Mouse (Mus musculus): Measurements from ENCODE around the gene Oxnad1. TPM values are rescaled to one million over a fixed set of nuclear protein-coding genes. Genes with fewer than 3 reads are reported as not detected.
"Not testable (repeated sequence)": the region's sequence is repeated elsewhere in the genome, so short reads cannot be mapped to it uniquely, and the experiment has no call there.

Gene Oxnad1
- polyA plus RNA-seq, 1 experiment from 2014 or later: 13.7 TPM

- no peak for ATAC-seq (ENCODE audit: insufficient read depth)
- Histone ChIP-seq H3K36me3 (replicated peaks) (peaks cover 43% of the 10 kb centered on the region), H3K27ac (replicated peaks) (no peak overlapping the region), H3K4me2 (no peak overlapping the region), H3K27me3 (no peaks in the 10 kb centered on the region), H3K9ac (no peak overlapping the region), H3K4me1 (replicated peaks) (peaks cover 31% of the 10 kb centered on the region), H3K4me3 (replicated peaks) (no peak overlapping the region), H3K9me3 (replicated peaks) (no peaks in the 10 kb centered on the region)
- 74% methylated on average over 4 of the region's 4 CpGs for WGBS (ENCODE audit: insufficient replicate concordance)
Observed at GRCm38 (mm10) chr14:32091124-32091523, 6.0 kb downstream of the Oxnad1 start.

- no peaks in the 10 kb centered on the region for H3K9me3 ChIP-seq (replicated peaks)
- H3K27ac ChIP-seq (replicated peaks): no peak overlapping the region
- no peak for ATAC-seq (ENCODE audit: insufficient read depth)
- H3K4me1 ChIP-seq (replicated peaks): peaks cover 25% of the 10 kb centered on the region
- no peak overlapping the region for H3K9ac ChIP-seq
- no peaks in the 10 kb centered on the region for H3K27me3 ChIP-seq
- no peak overlapping the region for H3K4me3 ChIP-seq (replicated peaks)
- no peak overlapping the region for H3K4me2 ChIP-seq
- 84% methylated on average over 4 of the region's 4 CpGs for WGBS (ENCODE audit: insufficient replicate concordance)
- H3K36me3 ChIP-seq (replicated peaks): peaks cover 48% of the 10 kb centered on the region
Observed at GRCm38 (mm10) chr14:32091704-32092103, 6.5 kb downstream of the Oxnad1 start.

GRCm38 (mm10) chr14:32093018-32093417 lies 7.8 kb downstream of the Oxnad1 start:
- Histone ChIP-seq H3K4me2 (no peak overlapping the region), H3K9me3 (replicated peaks) (no peaks in the 10 kb centered on the region), H3K27me3 (no peaks in the 10 kb centered on the region), H3K36me3 (replicated peaks) (peaks cover 61% of the 10 kb centered on the region), H3K27ac (replicated peaks) (peak overlapping the region; percentile 63), H3K4me1 (replicated peaks) (peaks cover 18% of the 10 kb centered on the region), H3K4me3 (replicated peaks) (no peak overlapping the region), H3K9ac (no peak overlapping the region)
- WGBS (ENCODE audit: insufficient replicate concordance): 62% methylated on average over 1 of the region's 1 CpGs
- peak; percentile 71 for ATAC-seq (ENCODE audit: insufficient read depth)

GRCm38 (mm10) chr14:32093500-32094117 lies 8.4 kb downstream of the Oxnad1 start:
- H3K36me3 ChIP-seq (replicated peaks): peaks cover 67% of the 10 kb centered on the region
- no peak overlapping the region for H3K4me3 ChIP-seq (replicated peaks)
- H3K4me1 ChIP-seq (replicated peaks): peaks cover 18% of the 10 kb centered on the region
- peak; percentile 32; the same call in 1 of the 2 replicates for ATAC-seq (ENCODE audit: insufficient read depth)
- H3K9me3 ChIP-seq (replicated peaks): no peaks in the 10 kb centered on the region
- no peak overlapping the region for H3K9ac ChIP-seq
- peak overlapping the region; percentile 63 for H3K27ac ChIP-seq (replicated peaks)
- 54% methylated on average over 11 of the region's 11 CpGs for WGBS (ENCODE audit: insufficient replicate concordance)
- H3K4me2 ChIP-seq: peak overlapping the region; percentile 23; the same call in 1 of the 2 replicates
- no peaks in the 10 kb centered on the region for H3K27me3 ChIP-seq

- no peak overlapping the region for H3K27ac ChIP-seq (replicated peaks)
- H3K9ac ChIP-seq: no peak overlapping the region
- H3K4me3 ChIP-seq (replicated peaks): no peak overlapping the region
- peaks cover 18% of the 10 kb centered on the region for H3K4me1 ChIP-seq (replicated peaks)
- H3K9me3 ChIP-seq (replicated peaks): no peaks in the 10 kb centered on the region
- H3K36me3 ChIP-seq (replicated peaks): peaks cover 87% of the 10 kb centered on the region
- no peaks in the 10 kb centered on the region for H3K27me3 ChIP-seq
- WGBS (ENCODE audit: insufficient replicate concordance): 79% methylated on average over 5 of the region's 5 CpGs
- no peak overlapping the region for H3K4me2 ChIP-seq
- ATAC-seq (ENCODE audit: insufficient read depth): no peak
Observed at GRCm38 (mm10) chr14:32095646-32096045, 10.5 kb downstream of the Oxnad1 start.

- no peak overlapping the region for H3K4me3 ChIP-seq (replicated peaks)
- H3K4me1 ChIP-seq (replicated peaks): peaks cover 15% of the 10 kb centered on the region
- H3K4me2 ChIP-seq: no peak overlapping the region
- ATAC-seq (ENCODE audit: insufficient read depth): no peak
- WGBS (ENCODE audit: insufficient replicate concordance): 69% methylated on average over 5 of the region's 5 CpGs
- H3K9me3 ChIP-seq (replicated peaks): no peaks in the 10 kb centered on the region
- H3K27ac ChIP-seq (replicated peaks): no peak overlapping the region
- H3K36me3 ChIP-seq (replicated peaks): peaks cover 89% of the 10 kb centered on the region
- no peaks in the 10 kb centered on the region for H3K27me3 ChIP-seq
- no peak overlapping the region for H3K9ac ChIP-seq
Observed at GRCm38 (mm10) chr14:32096740-32097139, 11.6 kb downstream of the Oxnad1 start.

GRCm38 (mm10) chr14:32097691-32098090 lies 12.5 kb downstream of the Oxnad1 start:
- Histone ChIP-seq H3K36me3 (replicated peaks) (peaks cover 89% of the 10 kb centered on the region), H3K4me3 (replicated peaks) (no peak overlapping the region), H3K4me2 (no peak overlapping the region), H3K27me3 (no peaks in the 10 kb centered on the region), H3K9me3 (replicated peaks) (no peaks in the 10 kb centered on the region), H3K9ac (no peak overlapping the region), H3K27ac (replicated peaks) (no peak overlapping the region), H3K4me1 (replicated peaks) (peaks cover 10% of the 10 kb centered on the region)
- ATAC-seq (ENCODE audit: insufficient read depth): no peak
- WGBS (ENCODE audit: insufficient replicate concordance): 84% methylated on average over 7 of the region's 7 CpGs

- no peak overlapping the region for H3K9ac ChIP-seq
- H3K4me2 ChIP-seq: no peak overlapping the region
- H3K4me1 ChIP-seq (replicated peaks): peaks cover under 1% of the 10 kb centered on the region; the same call in 1 of the 2 replicates
- peaks cover 90% of the 10 kb centered on the region for H3K36me3 ChIP-seq (replicated peaks)
- H3K27ac ChIP-seq (replicated peaks): no peak overlapping the region
- no peak overlapping the region for H3K4me3 ChIP-seq (replicated peaks)
- 79% methylated on average over 3 of the region's 3 CpGs for WGBS (ENCODE audit: insufficient replicate concordance)
- no peak for ATAC-seq (ENCODE audit: insufficient read depth)
- no peaks in the 10 kb centered on the region for H3K9me3 ChIP-seq (replicated peaks)
- H3K27me3 ChIP-seq: no peaks in the 10 kb centered on the region
Observed at GRCm38 (mm10) chr14:32098951-32099350, 13.8 kb downstream of the Oxnad1 start.

GRCm38 (mm10) chr14:32103556-32103955 lies 18.4 kb downstream of the Oxnad1 start:
- no peak overlapping the region for H3K9ac ChIP-seq
- H3K9me3 ChIP-seq (replicated peaks): no peaks in the 10 kb centered on the region
- H3K4me3 ChIP-seq (replicated peaks): no peak overlapping the region
- no peak overlapping the region for H3K27ac ChIP-seq (replicated peaks)
- no peak for ATAC-seq (ENCODE audit: insufficient read depth)
- no peak overlapping the region for H3K4me2 ChIP-seq
- H3K4me1 ChIP-seq (replicated peaks): 0 out of 2 replicates have a peak, but pooled peaks cover 5% of the 10 kb centered on the region
- WGBS (ENCODE audit: insufficient replicate concordance): 68% methylated on average over 4 of the region's 4 CpGs
- H3K36me3 ChIP-seq (replicated peaks): peaks cover 48% of the 10 kb centered on the region
- H3K27me3 ChIP-seq: no peaks in the 10 kb centered on the region

- no peak overlapping the region for H3K27ac ChIP-seq (replicated peaks)
- peaks cover 27% of the 10 kb centered on the region for H3K36me3 ChIP-seq (replicated peaks)
- WGBS (ENCODE audit: insufficient replicate concordance): 54% methylated on average over 7 of the region's 7 CpGs
- H3K4me1 ChIP-seq (replicated peaks): 0 out of 2 replicates have a peak, but pooled peaks cover 5% of the 10 kb centered on the region
- no peak overlapping the region for H3K4me2 ChIP-seq
- no peaks in the 10 kb centered on the region for H3K9me3 ChIP-seq (replicated peaks)
- H3K9ac ChIP-seq: no peak overlapping the region
- no peaks in the 10 kb centered on the region for H3K27me3 ChIP-seq
- ATAC-seq (ENCODE audit: insufficient read depth): no peak
- no peak overlapping the region for H3K4me3 ChIP-seq (replicated peaks)
Observed at GRCm38 (mm10) chr14:32105663-32106062, 20.5 kb downstream of the Oxnad1 start.

- H3K9ac ChIP-seq: no peak overlapping the region
- H3K9me3 ChIP-seq (replicated peaks): no peaks in the 10 kb centered on the region
- WGBS (ENCODE audit: insufficient replicate concordance): 76% methylated on average over 4 of the region's 4 CpGs
- no peak overlapping the region for H3K4me3 ChIP-seq (replicated peaks)
- H3K4me1 ChIP-seq (replicated peaks): 0 out of 2 replicates have a peak, but pooled peaks cover 5% of the 10 kb centered on the region
- H3K27ac ChIP-seq (replicated peaks): no peak overlapping the region
- H3K4me2 ChIP-seq: no peak overlapping the region
- ATAC-seq (ENCODE audit: insufficient read depth): no peak
- no peaks in the 10 kb centered on the region for H3K27me3 ChIP-seq
- H3K36me3 ChIP-seq (replicated peaks): peaks cover 19% of the 10 kb centered on the region
Observed at GRCm38 (mm10) chr14:32106911-32107310, 21.7 kb downstream of the Oxnad1 start.

GRCm38 (mm10) chr14:32112124-32112523 lies 26.9 kb downstream of the Oxnad1 start:
- not testable (repeated sequence) for ATAC-seq (ENCODE audit: insufficient read depth); H3K9me3 ChIP-seq (replicated peaks); H3K27me3 ChIP-seq; H3K4me2 ChIP-seq; H3K9ac ChIP-seq; H3K4me1 ChIP-seq (replicated peaks); H3K4me3 ChIP-seq (replicated peaks); H3K36me3 ChIP-seq (replicated peaks); H3K27ac ChIP-seq (replicated peaks)
- 84% methylated on average over 10 of the region's 10 CpGs for WGBS (ENCODE audit: insufficient replicate concordance)
